Mouse (Mus musculus) hindbrain, embryonic 11.5 days (tissue): ENCODE results near the gene Il9r. TPM values are rescaled to one million over a fixed set of nuclear protein-coding genes. Genes with fewer than 3 reads are reported as not detected.

Experiments used
- ATAC-seq: fragments of 200-750 bp; cut with Nextera tagmentation; 2 replicates; pipeline ENCODE4 v1.8.0; 2017; ENCODE audit warnings: mild to moderate bottlenecking, moderate TSS enrichment, moderate library complexity; ENCODE audit not compliant: low FRiP score
- DNase-seq: peaks from one replicate; pipeline ENCODE4 v3.0.0-alpha.2; 2015; ENCODE audit warnings: low spot score
- H3K27ac ChIP-seq: fragments of 300-500 bp; sonication (generic); 2 replicates; pipeline ENCODE4 v1.5.1; 2014; ENCODE audit warnings: mild to moderate bottlenecking, low read depth, low read length
- H3K27me3 ChIP-seq: fragments of 300-500 bp; sonication (generic); 2 replicates; pipeline ENCODE4 v1.6.1; 2014; ENCODE audit warnings: mild to moderate bottlenecking, low read length, moderate library complexity, mixed read lengths; ENCODE audit not compliant: control insufficient read depth, insufficient read depth
- H3K36me3 ChIP-seq: fragments of 300-500 bp; sonication (generic); 2 replicates; pipeline ENCODE4 v1.6.1; 2014; ENCODE audit warnings: mild to moderate bottlenecking, low read length, moderate library complexity, mixed read lengths; ENCODE audit not compliant: control insufficient read depth, insufficient read depth
- H3K4me1 ChIP-seq: fragments of 300-500 bp; sonication (generic); replicated peaks from 2 replicates; pipeline ENCODE4 v1.6.1; 2014; ENCODE audit warnings: low read length, mixed read lengths; ENCODE audit not compliant: control insufficient read depth, insufficient read depth
- H3K4me2 ChIP-seq: fragments of 300-500 bp; sonication (generic); replicated peaks from 2 replicates; pipeline ENCODE4 v1.6.1; 2014; ENCODE audit warnings: mild to moderate bottlenecking, low read depth, low read length
- H3K4me3 ChIP-seq: fragments of 300-500 bp; sonication (generic); 2 replicates; pipeline ENCODE4 v1.5.1; 2014; ENCODE audit warnings: low read depth, low read length
- H3K9ac ChIP-seq: fragments of 300-500 bp; sonication (generic); 2 replicates; pipeline ENCODE4 v1.6.1; 2014; ENCODE audit warnings: low read depth, low read length
- H3K9me3 ChIP-seq: fragments of 300-500 bp; sonication (generic); 2 replicates; pipeline ENCODE4 v1.6.1; 2016; ENCODE audit warnings: low read length; ENCODE audit not compliant: control insufficient read depth
- WGBS: fragments of 180-500 bp; shearing (Covaris S2); extraction: QIAGEN DNeasy Blood & Tissue Kit; methylation state at CpG from one replicate; pipeline ENCODE4 v1.1.7; 2014; 5-methylcytosine and 5-hydroxymethylcytosine counted together
- polyA plus RNA-seq: library from polyadenylated mRNA; unstranded; fragments of >200 nt; fragmentation: Nextera tagmentation; extraction: Ambion mirVana; gene quantifications from 2 replicates; pipeline ENCODE4 v1.2.1, GENCODE M21; 2014

The Il9r gene
- polyA plus RNA-seq, 1 experiment from 2014 or later: not detected

- Histone ChIP-seq H3K4me2 (no peak overlapping the region), H3K27ac (no peak overlapping the region), H3K9ac (no peak overlapping the region), H3K4me3 (no peak overlapping the region), H3K4me1 (peaks cover 4% of the 10 kb centered on the region; the same call in 1 of the 2 replicates), H3K9me3 (no peaks in the 10 kb centered on the region), H3K36me3 (peaks cover 5% of the 10 kb centered on the region; the same call in 1 of the 2 replicates), H3K27me3 (no peaks in the 10 kb centered on the region; the same call in 1 of the 2 replicates)
- ATAC-seq (no peak), DNase-seq (no peak)
- 86% methylated on average over 2 of the region's 2 CpGs for WGBS
Observed at GRCm38 (mm10) chr11:32231125-32231524, 31.0 kb upstream of the Il9r start.

- Histone ChIP-seq H3K4me3 (no peak overlapping the region), H3K36me3 (peaks cover 5% of the 10 kb centered on the region; the same call in 1 of the 2 replicates), H3K27me3 (no peaks in the 10 kb centered on the region; the same call in 1 of the 2 replicates), H3K4me1 (peaks cover 4% of the 10 kb centered on the region; the same call in 1 of the 2 replicates), H3K9ac (no peak overlapping the region), H3K4me2 (no peak overlapping the region), H3K27ac (no peak overlapping the region), H3K9me3 (no peaks in the 10 kb centered on the region)
- DNase-seq (no peak), ATAC-seq (no peak)
- WGBS: 84% methylated on average over 4 of the region's 4 CpGs
Observed at GRCm38 (mm10) chr11:32230220-32230619, 30.1 kb upstream of the Il9r start.

- ATAC-seq (no peak), DNase-seq (no peak)
- Histone ChIP-seq H3K9ac (no peak overlapping the region), H3K4me3 (no peak overlapping the region), H3K4me2 (no peak overlapping the region), H3K27ac (no peak overlapping the region), H3K27me3 (no peaks in the 10 kb centered on the region; the same call in 1 of the 2 replicates), H3K4me1 (peaks cover 4% of the 10 kb centered on the region; the same call in 1 of the 2 replicates), H3K9me3 (no peaks in the 10 kb centered on the region), H3K36me3 (peaks cover 3% of the 10 kb centered on the region; the same call in 1 of the 2 replicates)
- 95% methylated on average over 3 of the region's 3 CpGs for WGBS
Observed at GRCm38 (mm10) chr11:32228292-32228845, 28.3 kb upstream of the Il9r start.

- Histone ChIP-seq H3K27ac (no peak overlapping the region), H3K9ac (no peak overlapping the region), H3K9me3 (no peaks in the 10 kb centered on the region), H3K4me2 (no peak overlapping the region), H3K36me3 (peaks cover 3% of the 10 kb centered on the region; the same call in 1 of the 2 replicates), H3K4me1 (peaks cover 4% of the 10 kb centered on the region; the same call in 1 of the 2 replicates), H3K27me3 (no peaks in the 10 kb centered on the region; the same call in 1 of the 2 replicates), H3K4me3 (no peak overlapping the region)
- DNase-seq (no peak), ATAC-seq (no peak)
- 90% methylated on average over 9 of the region's 9 CpGs for WGBS
Observed at GRCm38 (mm10) chr11:32227555-32227954, 27.5 kb upstream of the Il9r start.

- no peak overlapping the region for H3K27ac ChIP-seq
Observed at GRCm38 (mm10) chr11:32227041-32227440, 27.0 kb upstream of the Il9r start.

GRCm38 (mm10) chr11:32226124-32226871 is 26.2 kb upstream of the Il9r start, which contains the start of gene Mpg:
TSS of gene Mpg (plus strand) at chr11:32226505.
- peak within 1 kb of the TSS; percentile 74 for H3K4me2 ChIP-seq
- H3K27ac ChIP-seq: 0 out of 2 replicates have a peak within 1 kb of the TSS, but pooled peaks have one; percentile 0
- no peaks in the 10 kb centered on the region for H3K9me3 ChIP-seq
- peak; percentile 85 for ATAC-seq
- H3K36me3 ChIP-seq: peaks cover 3% of the 10 kb centered on the region; the same call in 1 of the 2 replicates
- DNase-seq: peak; percentile 90
- WGBS: 3% methylated on average over 47 of the region's 47 CpGs
- peaks cover 4% of the 10 kb centered on the region; the same call in 1 of the 2 replicates for H3K27me3 ChIP-seq
- peaks cover 6% of the 10 kb centered on the region; the same call in 1 of the 2 replicates for H3K4me1 ChIP-seq
- peak within 1 kb of the TSS; percentile 70 for H3K4me3 ChIP-seq
- peak within 1 kb of the TSS; percentile 86 for H3K9ac ChIP-seq

More at GRCm38 (mm10) chr11:32227041-32227440, 27.0 kb upstream of the Il9r start:
- peaks cover 6% of the 10 kb centered on the region; the same call in 1 of the 2 replicates for H3K4me1 ChIP-seq
- H3K9ac ChIP-seq: peak overlapping the region; percentile 86
- ATAC-seq: 0 out of 2 replicates have a peak, but pooled peaks have one; percentile 2
- H3K4me2 ChIP-seq: peak overlapping the region; percentile 74
- no peaks in the 10 kb centered on the region for H3K9me3 ChIP-seq
- WGBS: 60% methylated on average over 1 of the region's 1 CpGs
- peaks cover 2% of the 10 kb centered on the region; the same call in 1 of the 2 replicates for H3K27me3 ChIP-seq
- H3K4me3 ChIP-seq: peak overlapping the region; percentile 70
- H3K36me3 ChIP-seq: peaks cover 3% of the 10 kb centered on the region; the same call in 1 of the 2 replicates
- no peak for DNase-seq

GRCm38 (mm10) chr11:32225222-32226104 is 25.4 kb upstream of the Il9r start:
- Histone ChIP-seq H3K4me3 (no peak overlapping the region), H3K9ac (no peak overlapping the region), H3K4me2 (no peak overlapping the region), H3K36me3 (no peaks in the 10 kb centered on the region), H3K27ac (0 out of 2 replicates have a peak overlapping the region, but pooled peaks have one; percentile 0), H3K4me1 (peaks cover 6% of the 10 kb centered on the region; the same call in 1 of the 2 replicates), H3K27me3 (peaks cover 4% of the 10 kb centered on the region; the same call in 1 of the 2 replicates), H3K9me3 (no peaks in the 10 kb centered on the region)
- DNase-seq (no peak), ATAC-seq (no peak)
- 75% methylated on average over 7 of the region's 7 CpGs for WGBS
